Mouse (Mus musculus) heart, adult 2 months (tissue): ENCODE data around the gene Gm9964.

Experiments used
- CTCF ChIP-seq: fragments of 200-600 bp; IDR thresholded peaks from 2 replicates; pipeline ENCODE4 v1.8.1; 2022; ENCODE audit warnings: antibody characterized with exemption, mild to moderate bottlenecking, moderate library complexity
- EP300 ChIP-seq: fragments of 200-500 bp; IDR thresholded peaks from 2 replicates; pipeline ENCODE4 v1.6.1; 2011; ENCODE audit warnings: low read depth, low read length, control low read depth; ENCODE audit not compliant: insufficient read depth

GRCm38 (mm10) chr11:79258738-79259137, 38.0 kb downstream of the Gm9964 start:
- TF ChIP-seq EP300 = no peak
- TF ChIP-seq CTCF = no peak
